Mouse (Mus musculus) hindbrain, embryonic 10.5 days (tissue): Measurements from ENCODE around the gene Rdh13. TPM values are rescaled to one million over a fixed set of nuclear protein-coding genes. Genes with fewer than 3 reads are reported as not detected.

ENCODE experiments used
- DNase-seq: peaks from one replicate; pipeline ENCODE4 v3.0.0-alpha.2; 2017; ENCODE audit warnings: low spot score
- H3K27ac ChIP-seq: fragments of 300-500 bp; sonication (generic); 2 replicates; pipeline ENCODE4 v1.5.1; 2016; ENCODE audit warnings: mild to moderate bottlenecking, moderate library complexity
- H3K27me3 ChIP-seq: fragments of 300-500 bp; sonication (generic); 2 replicates; pipeline ENCODE4 v1.6.1; 2016; ENCODE audit warnings: mild to moderate bottlenecking; ENCODE audit not compliant: poor library complexity, insufficient read depth, severe bottlenecking
- H3K36me3 ChIP-seq: fragments of 300-500 bp; sonication (generic); 2 replicates; pipeline ENCODE4 v1.6.1; 2016; ENCODE audit warnings: mild to moderate bottlenecking, moderate library complexity
- H3K4me1 ChIP-seq: fragments of 300-500 bp; sonication (generic); replicated peaks from 2 replicates; pipeline ENCODE4 v1.6.1; 2016; ENCODE audit warnings: mild to moderate bottlenecking
- H3K4me3 ChIP-seq: fragments of 300-500 bp; sonication (generic); 2 replicates; pipeline ENCODE4 v1.5.1; 2016; ENCODE audit warnings: mild to moderate bottlenecking, moderate library complexity
- H3K9me3 ChIP-seq: fragments of 300-500 bp; sonication (generic); 2 replicates; pipeline ENCODE4 v1.6.1; 2016; ENCODE audit warnings: mild to moderate bottlenecking, moderate library complexity
- WGBS: fragments of 180-500 bp; shearing (Covaris S2); methylation state at CpG from one replicate; pipeline ENCODE4 v1.1.7; 2016; 5-methylcytosine and 5-hydroxymethylcytosine counted together
- polyA plus RNA-seq: library from polyadenylated mRNA; unstranded; fragments of >200 nt; fragmentation: Nextera tagmentation; extraction: Ambion mirVana; gene quantifications from 2 replicates; pipeline ENCODE4 v1.2.1, GENCODE M21; 2016

The Rdh13 gene
- polyA plus RNA-seq, 1 experiment from 2014 or later, result 30.6 TPM

DNA sequence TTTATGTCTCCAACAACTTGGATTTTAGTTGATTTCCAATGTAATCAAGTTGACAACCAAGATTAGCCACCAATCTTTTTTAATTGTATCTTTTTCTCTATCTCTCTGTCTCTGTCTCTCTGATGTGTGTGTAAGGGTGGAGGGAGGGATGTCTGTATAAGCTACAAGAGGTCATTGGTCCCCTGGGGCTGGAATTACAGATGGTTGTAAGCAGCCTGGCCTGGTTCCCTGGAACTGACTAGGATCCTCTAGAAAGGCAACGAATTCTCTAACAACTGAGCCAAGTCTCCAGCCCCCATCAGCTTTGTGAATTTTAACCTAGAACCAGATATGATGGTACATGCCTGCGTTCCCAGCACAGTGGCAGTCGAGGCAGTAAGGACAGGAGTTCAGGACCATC, 22.4 kb upstream of the Rdh13 start:
- WGBS, result 76% methylated on average over 3 of the region's 3 CpGs
- Histone ChIP-seq H3K4me3 (no peak overlapping the region), H3K27me3 (peaks cover 45% of the 10 kb centered on the region), H3K9me3 (no peaks in the 10 kb centered on the region), H3K4me1 (peaks cover 14% of the 10 kb centered on the region), H3K27ac (no peak overlapping the region), H3K36me3 (no peaks in the 10 kb centered on the region)
- no peak for DNase-seq

DNA sequence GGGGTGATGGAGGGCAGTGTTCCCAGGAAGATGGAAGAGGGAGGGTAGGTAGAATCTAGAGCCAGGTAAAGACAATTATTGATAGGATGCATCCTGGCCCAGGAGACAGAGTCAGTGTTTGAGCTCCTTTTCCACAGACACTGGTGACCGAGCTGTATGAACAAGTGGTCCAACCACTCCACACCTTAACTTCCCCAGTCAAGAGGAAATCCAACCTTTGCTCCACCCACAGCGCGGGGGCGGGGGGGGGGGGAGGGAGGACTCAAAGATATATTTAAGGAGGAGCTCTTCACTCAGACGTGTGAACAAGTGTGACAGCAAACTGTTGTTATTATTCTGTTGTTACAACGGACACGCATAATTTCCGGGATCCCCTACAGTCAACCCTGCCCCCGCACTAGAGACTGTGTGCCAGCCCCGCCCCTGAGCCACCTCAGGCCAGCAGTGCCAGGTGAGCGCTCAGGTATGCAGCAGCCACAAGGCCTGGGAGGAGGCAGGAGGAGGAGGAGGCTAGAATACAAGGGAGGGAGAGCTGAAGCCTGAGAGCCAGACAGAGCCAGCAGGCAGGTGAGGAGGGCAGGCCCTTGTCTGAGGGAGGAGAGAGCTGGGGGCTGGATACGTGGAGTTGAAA, 18.9 kb upstream of the Rdh13 start:
- Histone ChIP-seq H3K4me1 (0 out of 2 replicates have a peak, but pooled peaks cover 4% of the 10 kb centered on the region), H3K4me3 (no peak overlapping the region), H3K9me3 (no peaks in the 10 kb centered on the region), H3K27ac (0 out of 2 replicates have a peak overlapping the region, but pooled peaks have one; percentile 29), H3K36me3 (no peaks in the 10 kb centered on the region), H3K27me3 (peaks cover 10% of the 10 kb centered on the region)
- no peak for DNase-seq
- 15% methylated on average over 12 of the region's 12 CpGs for WGBS

DNA sequence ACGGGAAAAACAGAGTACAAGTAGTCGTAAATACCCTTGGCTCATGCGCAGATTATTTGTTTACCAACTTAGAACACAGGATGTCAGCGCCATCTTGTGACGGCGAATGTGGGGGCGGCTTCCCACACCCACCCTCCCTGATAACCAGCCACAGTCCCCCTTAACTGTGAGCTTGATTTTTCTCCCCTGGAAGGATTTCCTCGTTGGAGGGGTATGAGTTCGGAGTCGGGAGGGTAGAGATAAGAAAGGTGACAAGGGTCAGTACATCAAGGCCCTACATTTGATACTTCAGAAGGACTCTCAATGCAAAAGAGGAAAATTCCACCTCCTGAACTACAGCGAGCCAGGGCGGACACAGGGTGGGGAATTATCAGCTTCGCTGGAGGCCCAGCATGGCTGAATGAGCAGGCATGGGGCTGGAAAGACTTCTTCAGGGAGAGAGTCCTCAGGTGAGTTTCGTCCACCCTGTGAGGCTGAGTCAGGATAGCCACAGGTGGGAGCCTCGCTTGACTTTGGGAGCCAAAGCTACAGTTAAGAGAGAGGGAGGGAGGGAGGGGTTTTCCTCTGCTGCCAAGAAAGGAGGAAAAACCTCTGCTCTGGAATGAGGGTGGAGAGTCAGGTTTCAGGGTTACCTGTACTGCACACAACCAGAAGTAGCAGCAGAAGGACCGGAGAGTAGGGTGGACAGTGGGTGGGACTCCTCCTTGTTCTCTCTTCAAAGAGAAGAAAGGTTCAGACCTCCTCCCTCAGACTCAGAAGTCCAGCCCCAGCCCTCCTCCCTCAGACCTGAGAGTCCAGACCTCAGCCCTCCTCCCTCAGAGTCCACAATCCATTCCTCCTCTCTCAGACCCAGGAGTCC, 15.4 kb upstream of the Rdh13 start, which contains the start of gene Eps8l1:
Eps8l1 (plus strand) TSS at position 99 of the 859 bp plus-strand sequence.
- Histone ChIP-seq H3K9me3 (no peaks in the 10 kb centered on the region), H3K36me3 (no peaks in the 10 kb centered on the region), H3K27me3 (no peaks in the 10 kb centered on the region), H3K27ac (peak within 1 kb of the TSS; percentile 59), H3K4me1 (0 out of 2 replicates have a peak, but pooled peaks cover 4% of the 10 kb centered on the region), H3K4me3 (peak within 1 kb of the TSS; percentile 37)
- WGBS, result 67% methylated on average over 14 of the region's 16 CpGs
- DNase-seq, result no peak

DNA sequence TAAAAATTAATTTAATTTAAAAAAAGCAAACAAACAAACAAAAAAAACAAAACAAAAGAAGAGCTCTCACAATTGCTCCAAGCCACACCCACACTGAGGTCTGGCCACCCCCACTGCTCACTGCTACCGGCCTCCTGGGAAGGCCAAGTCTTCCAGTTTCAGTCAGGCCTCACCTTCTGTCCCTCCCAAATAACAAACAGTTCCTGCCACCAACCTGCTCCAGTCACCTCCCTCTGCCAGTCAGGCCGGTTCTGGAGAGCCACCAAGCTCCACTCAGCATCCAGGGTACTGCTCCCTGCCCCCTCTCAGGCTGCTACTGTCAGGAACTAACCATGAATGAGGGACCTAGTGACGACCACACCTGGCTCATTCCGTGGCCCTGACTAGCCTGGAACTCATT, 7.2 kb upstream of the Rdh13 start:
- DNase-seq, result no peak
- WGBS, result 34% methylated on average over 4 of the region's 4 CpGs
- Histone ChIP-seq H3K4me1 (peaks cover 10% of the 10 kb centered on the region; the same call in 1 of the 2 replicates), H3K27ac (no peak overlapping the region), H3K4me3 (no peak overlapping the region), H3K27me3 (no peaks in the 10 kb centered on the region), H3K9me3 (no peaks in the 10 kb centered on the region), H3K36me3 (no peaks in the 10 kb centered on the region)

DNA sequence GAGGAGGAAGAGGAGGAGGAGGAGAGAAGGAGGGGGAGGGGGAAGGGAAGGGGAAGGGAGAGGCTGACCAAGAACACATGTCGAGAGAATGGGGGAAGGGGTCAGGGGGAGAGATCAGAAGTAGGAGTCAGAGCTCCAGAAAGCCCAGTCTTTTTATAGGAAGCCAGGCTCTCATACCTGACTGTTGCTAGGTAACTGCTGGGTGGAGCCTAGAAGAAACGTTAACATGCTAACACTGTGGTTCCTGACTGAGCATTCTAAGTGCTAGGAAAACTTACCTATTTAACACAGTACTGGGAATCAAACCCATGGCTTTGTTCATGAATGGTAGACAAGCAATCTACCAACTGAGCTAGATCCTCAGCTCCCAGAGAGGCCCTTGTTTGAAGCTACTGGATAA, 3.8 kb upstream of the Rdh13 start:
- no peak overlapping the region for H3K4me3 ChIP-seq
- no peaks in the 10 kb centered on the region for H3K9me3 ChIP-seq
- H3K27me3 ChIP-seq, result no peaks in the 10 kb centered on the region
- no peak for DNase-seq
- peaks cover 18% of the 10 kb centered on the region for H3K4me1 ChIP-seq
- no peak overlapping the region for H3K27ac ChIP-seq
- 11% methylated on average over 2 of the region's 2 CpGs for WGBS
- H3K36me3 ChIP-seq, result peaks cover under 1% of the 10 kb centered on the region

DNA sequence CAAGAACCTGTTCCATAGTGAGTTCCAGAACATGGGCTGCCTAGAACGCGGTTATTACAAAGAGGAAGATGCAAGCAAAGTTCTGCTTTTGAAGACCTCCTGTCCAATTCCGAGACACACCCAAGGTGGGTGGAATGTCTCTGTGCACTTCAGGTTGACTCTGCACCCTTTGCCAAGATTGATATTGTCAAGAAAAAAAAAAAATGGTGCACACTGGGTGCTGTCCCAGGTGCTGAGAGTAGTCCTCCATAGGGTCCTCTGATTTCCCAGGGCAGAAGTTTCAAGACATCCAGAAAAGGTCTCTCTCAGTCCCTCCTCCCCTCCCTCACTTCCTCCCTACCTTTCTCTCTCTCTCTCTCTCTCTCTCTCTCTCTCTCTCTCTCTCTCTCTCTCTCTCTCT, 3.0 kb upstream of the Rdh13 start:
- peaks cover 8% of the 10 kb centered on the region for H3K36me3 ChIP-seq
- no peak for DNase-seq
- no peak overlapping the region for H3K4me3 ChIP-seq
- no peaks in the 10 kb centered on the region for H3K9me3 ChIP-seq
- peaks cover 18% of the 10 kb centered on the region for H3K4me1 ChIP-seq
- no peak overlapping the region for H3K27ac ChIP-seq
- 83% methylated on average over 3 of the region's 3 CpGs for WGBS
- no peaks in the 10 kb centered on the region for H3K27me3 ChIP-seq

DNA sequence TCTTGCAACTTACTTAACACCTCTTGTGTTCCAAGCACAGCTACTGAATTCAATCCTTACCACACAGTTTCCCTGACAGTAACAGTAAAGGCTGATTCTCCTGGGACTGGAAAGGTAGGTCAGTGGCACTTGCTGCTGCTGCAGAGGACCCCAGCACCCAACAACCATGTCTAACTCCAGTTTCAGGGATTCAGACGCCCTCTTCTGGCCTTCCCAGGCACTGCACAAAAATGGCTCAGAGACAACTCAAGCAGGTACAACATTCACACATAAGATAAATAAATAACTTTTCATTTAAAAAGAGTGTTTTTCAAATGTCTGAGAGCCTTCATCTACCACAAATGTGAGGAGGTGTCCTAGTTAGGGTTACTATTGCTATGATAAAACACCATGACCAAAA, 1.7 kb upstream of the Rdh13 start:
- no peak for DNase-seq
- Histone ChIP-seq H3K36me3 (peaks cover 21% of the 10 kb centered on the region), H3K27ac (no peak overlapping the region), H3K4me3 (no peak overlapping the region), H3K9me3 (no peaks in the 10 kb centered on the region), H3K4me1 (peaks cover 13% of the 10 kb centered on the region), H3K27me3 (no peaks in the 10 kb centered on the region)
- 0% methylated on average over 1 of the region's 1 CpGs for WGBS

DNA sequence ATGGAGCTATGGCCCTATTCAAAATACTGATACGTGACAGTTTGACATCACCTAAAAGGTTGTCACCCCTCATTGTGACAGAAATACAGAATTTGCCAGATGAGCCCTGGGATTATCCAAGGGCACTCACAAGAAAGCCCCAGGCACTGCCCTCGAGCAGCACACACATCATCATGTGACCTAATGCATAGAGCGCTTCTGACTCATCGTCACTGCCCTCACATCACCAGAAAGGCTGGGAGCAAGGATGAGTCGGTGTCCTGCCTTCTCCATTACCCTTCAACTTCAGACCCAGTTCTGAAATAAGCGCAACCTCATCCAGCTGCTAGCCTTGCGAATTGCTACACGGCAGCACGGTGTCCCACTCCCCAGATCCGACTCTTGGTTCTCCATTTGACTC, 4.9 kb downstream of the Rdh13 start:
- H3K27ac ChIP-seq, result no peak overlapping the region
- peaks cover 8% of the 10 kb centered on the region for H3K4me1 ChIP-seq
- no peaks in the 10 kb centered on the region for H3K27me3 ChIP-seq
- WGBS, result 91% methylated on average over 10 of the region's 10 CpGs
- no peak overlapping the region for H3K4me3 ChIP-seq
- DNase-seq, result no peak
- H3K9me3 ChIP-seq, result no peaks in the 10 kb centered on the region
- H3K36me3 ChIP-seq, result peaks cover 83% of the 10 kb centered on the region

DNA sequence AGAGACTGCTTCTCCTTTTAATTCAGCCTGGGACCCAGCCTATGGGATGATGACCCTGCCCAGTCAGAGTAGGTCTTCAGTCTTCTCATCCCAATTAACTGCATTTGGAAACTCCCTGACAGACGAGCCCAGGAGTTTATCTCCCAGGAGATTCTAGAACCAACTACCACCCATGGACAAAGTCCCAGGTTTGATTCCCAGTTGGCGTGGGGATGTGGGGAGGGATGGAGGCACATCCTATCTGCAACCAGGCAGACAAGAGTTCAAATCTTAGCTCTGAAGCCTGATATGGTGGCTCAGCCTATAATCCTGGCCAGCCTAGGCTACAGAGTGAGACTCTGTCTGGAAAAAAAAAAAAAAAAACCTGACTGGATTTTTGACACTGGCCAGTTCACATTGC, 7.7 kb downstream of the Rdh13 start:
- H3K4me3 ChIP-seq, result no peak overlapping the region
- no peak for DNase-seq
- no peak overlapping the region for H3K27ac ChIP-seq
- H3K9me3 ChIP-seq, result no peaks in the 10 kb centered on the region
- H3K36me3 ChIP-seq, result peaks cover 95% of the 10 kb centered on the region
- H3K4me1 ChIP-seq, result no peaks in the 10 kb centered on the region
- 83% methylated on average over 2 of the region's 2 CpGs for WGBS
- no peaks in the 10 kb centered on the region for H3K27me3 ChIP-seq

DNA sequence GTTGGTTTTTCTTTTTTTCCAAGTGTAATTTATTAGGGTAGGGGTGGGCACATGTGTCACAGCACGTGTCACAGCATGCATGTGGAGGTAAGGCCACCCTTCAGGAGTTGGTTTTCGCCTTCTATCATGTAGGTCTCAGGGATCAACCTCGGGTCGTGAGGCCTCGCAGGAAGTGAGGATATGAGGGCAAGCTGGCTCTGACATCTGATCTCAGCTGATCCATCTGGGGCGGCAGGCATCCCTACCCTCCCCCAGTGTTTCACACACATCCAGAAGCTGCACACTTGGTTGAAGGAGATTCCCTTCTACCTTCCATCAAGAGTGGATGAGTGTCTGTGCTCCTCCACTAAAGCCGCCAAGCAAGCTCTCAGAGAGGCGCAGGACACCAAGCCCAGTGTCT, 13.4 kb downstream of the Rdh13 start:
- 83% methylated on average over 8 of the region's 8 CpGs for WGBS
- H3K4me3 ChIP-seq, result no peak overlapping the region
- peaks cover 2% of the 10 kb centered on the region; the same call in 1 of the 2 replicates for H3K9me3 ChIP-seq
- DNase-seq, result no peak
- no peaks in the 10 kb centered on the region for H3K4me1 ChIP-seq
- peaks cover 96% of the 10 kb centered on the region for H3K36me3 ChIP-seq
- no peak overlapping the region for H3K27ac ChIP-seq
- H3K27me3 ChIP-seq, result no peaks in the 10 kb centered on the region

DNA sequence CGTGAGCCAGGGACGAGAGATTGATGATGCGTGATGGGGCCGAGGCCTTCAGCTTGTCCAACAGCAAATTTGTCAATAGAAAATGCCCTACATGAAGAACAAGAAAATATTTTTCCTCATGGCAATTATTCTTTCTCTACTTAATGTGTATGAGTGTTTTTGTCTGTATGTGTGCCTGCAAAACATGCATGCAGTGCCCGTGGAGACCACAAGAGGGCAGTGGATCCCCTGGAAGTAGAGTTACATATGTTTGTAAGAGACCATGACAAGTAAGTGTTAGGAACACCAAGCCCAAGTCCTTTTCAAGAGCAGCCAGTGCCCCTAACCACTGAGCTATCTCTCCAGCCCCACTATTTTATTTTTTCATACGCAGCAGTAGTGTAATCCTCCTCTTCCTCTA, 13.9 kb downstream of the Rdh13 start:
- H3K4me3 ChIP-seq, result no peak overlapping the region
- peaks cover 95% of the 10 kb centered on the region for H3K36me3 ChIP-seq
- peaks cover 2% of the 10 kb centered on the region; the same call in 1 of the 2 replicates for H3K9me3 ChIP-seq
- no peaks in the 10 kb centered on the region for H3K27me3 ChIP-seq
- no peaks in the 10 kb centered on the region for H3K4me1 ChIP-seq
- H3K27ac ChIP-seq, result no peak overlapping the region
- WGBS, result 83% methylated on average over 6 of the region's 6 CpGs
- DNase-seq, result peak; percentile 79

DNA sequence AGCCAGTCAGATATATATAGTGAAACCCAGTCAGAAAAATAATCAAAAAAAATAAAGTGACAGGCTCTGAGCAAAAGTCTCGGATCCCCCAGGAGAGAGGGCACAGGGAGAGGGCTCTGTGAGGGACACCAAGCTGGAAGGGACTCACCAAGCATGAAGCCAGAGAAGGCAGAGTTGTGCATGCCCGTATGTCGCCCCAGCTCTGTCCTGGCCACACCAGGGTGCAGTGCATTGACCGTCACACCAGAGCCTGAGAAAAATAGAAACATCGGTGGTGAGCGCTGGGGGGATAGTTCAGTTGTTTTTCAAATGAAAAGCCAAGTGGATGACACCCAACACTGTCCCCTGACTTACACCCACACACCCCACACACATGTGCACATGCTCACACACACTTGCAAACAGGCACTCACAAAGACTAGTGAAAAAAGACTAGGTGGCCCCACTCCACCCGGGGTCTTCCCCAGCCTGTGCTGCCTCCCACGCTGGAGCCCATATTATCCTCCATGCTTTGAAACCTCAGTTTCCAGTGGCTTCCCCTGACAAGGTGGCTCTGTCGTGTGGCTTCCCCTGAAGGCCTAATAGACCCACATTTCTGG, 15.1 kb downstream of the Rdh13 start:
- 90% methylated on average over 9 of the region's 9 CpGs for WGBS
- Histone ChIP-seq H3K9me3 (peaks cover 2% of the 10 kb centered on the region; the same call in 1 of the 2 replicates), H3K27ac (no peak overlapping the region), H3K27me3 (no peaks in the 10 kb centered on the region), H3K36me3 (peaks cover 95% of the 10 kb centered on the region), H3K4me3 (no peak overlapping the region), H3K4me1 (no peaks in the 10 kb centered on the region)
- DNase-seq, result no peak
